Mouse (Mus musculus) G1E (cell line): ENCODE results near the gene Cxcl14.

Experiments
- CTCF ChIP-seq: IDR thresholded peaks from 2 replicates; pipeline ENCODE4 v1.5.1; 2012; ENCODE audit warnings: low read depth, low read length, inconsistent platforms, mixed read lengths
- GATA1 ChIP-seq: IDR thresholded peaks from 2 replicates; pipeline ENCODE4 v1.6.1; 2012; ENCODE audit warnings: borderline replicate concordance, low read length, inconsistent platforms, mixed read lengths

DNA sequence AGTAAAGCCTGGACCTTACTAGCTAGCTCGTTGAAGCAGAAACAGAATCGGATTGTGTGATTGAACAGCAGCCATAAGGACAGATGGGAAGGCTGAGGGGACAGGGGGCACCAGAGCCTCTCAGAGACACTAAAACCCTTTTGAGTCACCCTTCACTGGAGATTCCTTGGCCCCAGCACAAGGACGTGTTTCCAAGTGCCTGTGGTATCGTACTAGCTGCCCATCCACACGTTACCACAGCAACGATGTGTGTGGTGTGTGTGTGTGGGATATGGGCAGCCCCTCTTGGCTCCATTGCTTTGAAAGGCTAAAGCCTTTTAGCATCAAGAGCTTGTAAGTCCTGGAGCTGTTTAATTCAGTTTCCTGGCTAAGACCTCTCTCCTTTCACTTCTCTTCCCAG, 33.4 kb upstream of the Cxcl14 start:
- TF ChIP-seq CTCF = no peak
- no peak for TF ChIP-seq GATA1
